Mouse (Mus musculus): ENCODE measurements around the gene Nol12.

GRCm38 (mm10) chr15:78984286-78984778 lies 49.6 kb downstream of the Nol12 start:
- TF ChIP-seq CTCF (IDR thresholded peaks at IDR 0.05; ENCODE audit: low read depth, low read length) (no peak), POLR2A (IDR thresholded peaks at IDR 0.05; ENCODE audit: insufficient read depth, low read length) (no peak), EP300 (IDR thresholded peaks at IDR 0.05; ENCODE audit: insufficient read depth, low read depth, low read length) (no peak)
